In genomic region chr11:114704071-114704913, GRCm38 (mm10) we compare ENCODE assay signal across 8 mouse cellular contexts. TPM values are rescaled to one million over a fixed set of nuclear protein-coding genes. Genes with fewer than 3 reads are reported as not detected.
DNase-seq lines count a peak whose midpoint lies in the region.

No protein-coding gene starts in this region.

- intact Hi-C loops in heart, postnatal 36 days (cut with DNase I): no loop called here

- DNase-seq in retina, postnatal 1 day: peak; percentile 93
- no peak for DNase-seq in retina, embryonic 14.5 days (ENCODE audit: low spot score)
- peak; percentile 62 to 68 for DNase-seq in frontal cortex, postnatal 36 days (ENCODE audit: low spot score in 2 of 2)
- DNase-seq in left cerebral cortex, adult 9 months (ENCODE audit: low spot score in 2 of 2): peak; percentile 64 to 81
- DNase-seq in right cerebral cortex, postnatal 25 days: peak; percentile 53
- DNase-seq in urinary bladder, postnatal 10 days (ENCODE audit: low spot score): no peak
- no peak for DNase-seq in heart, postnatal 36 days
- DNase-seq in urinary bladder, postnatal 25 days (ENCODE audit: low spot score): no peak

RNA-seq across cellular contexts. Expression of gene Dnaic2, which starts 22.9 kb away (rescaled TPM):
- total RNA-seq in heart, postnatal 36 days (2021): under 1 TPM; 0.08 to 0.17 TPM

RNA-seq across cellular contexts. Expression of gene Ttyh2, which starts 29.1 kb away (rescaled TPM):
- 1 to 10 TPM; 4.2 to 5.3 TPM for total RNA-seq in heart, postnatal 36 days (2021)

RNA-seq across cellular contexts. Expression of gene Rpl38, which starts 36.0 kb away (rescaled TPM):
- total RNA-seq in heart, postnatal 36 days (2021): 100 to 1,000 TPM; 567 to 618 TPM

Comparison
In these comparisons a context has a peak if more than half of its experiments do, and no peak if none do; other contexts are left out.
1. DNase-seq: peak in retina, postnatal 1 day (single experiment), frontal cortex, postnatal 36 days (2 of 2), left cerebral cortex, adult 9 months (2 of 2) and right cerebral cortex, postnatal 25 days (single experiment); none in retina, embryonic 14.5 days (single experiment), urinary bladder, postnatal 10 days (single experiment), heart, postnatal 36 days (0 of 2) and urinary bladder, postnatal 25 days (single experiment).